Comparison of ENCODE assay signal across 15 mouse cellular contexts in the genomic region with DNA sequence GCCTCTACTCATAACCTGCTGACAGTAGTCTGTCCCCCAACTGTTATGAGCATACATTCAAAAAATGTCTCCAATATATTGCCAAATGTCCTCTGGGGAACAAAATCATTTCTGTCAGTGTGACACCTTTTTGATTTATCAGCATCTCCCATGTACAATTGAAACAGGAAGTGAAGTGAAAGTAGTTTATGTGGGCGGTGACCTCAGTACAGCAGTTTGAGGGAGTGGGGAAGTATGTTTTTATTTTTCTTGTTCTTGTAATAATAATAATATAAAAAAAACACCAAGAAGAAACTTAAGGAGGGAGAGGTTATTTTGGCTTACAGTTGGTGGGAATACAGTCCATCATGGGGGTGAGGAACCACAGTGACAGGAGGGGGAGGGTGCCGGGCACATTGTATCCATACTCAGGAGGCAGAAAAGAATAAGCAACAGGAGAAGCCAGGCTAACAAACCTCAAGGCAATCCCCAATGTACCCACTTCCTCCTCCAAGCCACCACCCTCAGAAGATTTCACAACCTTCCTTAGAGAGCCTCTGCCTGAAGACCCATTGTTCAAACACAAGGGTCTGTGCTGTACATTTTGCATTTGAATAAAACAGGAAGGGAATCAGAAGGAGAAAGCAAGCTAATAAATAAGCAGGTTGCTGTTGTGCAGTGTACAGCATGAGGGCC.
DNase-seq lines count a peak whose midpoint lies in the region; ATAC-seq and TF ChIP-seq lines count a peak whose summit lies in the region.
"Had no signal": no experiment of that assay in that cellular context is flagged by ENCODE, and none has a peak within 500 bp of the region (broad histone marks: within the 10 kb centered on the region; RNA-seq: fewer than 3 reads in every experiment).

No protein-coding gene starts in this region.

- H3K27ac ChIP-seq in liver, adult 2 months (replicated peaks; ENCODE audit: insufficient read depth, low read depth, low read length) = no peak overlapping the region
- no peak overlapping the region for H3K27ac ChIP-seq in liver, embryonic 12.5 days
- H3K27ac ChIP-seq in liver, postnatal 0 days (ENCODE audit: low read depth) = peak overlapping the region; percentile 34; the same call in 1 of the 2 replicates
- H3K27ac ChIP-seq: embryonic facial prominence, embryonic 10.5 days; limb, embryonic 10.5 days had no signal

- H3K9me3 ChIP-seq in liver, embryonic 12.5 days (replicated peaks) = 0 out of 2 replicates have a peak, but pooled peaks cover 6% of the 10 kb centered on the region
- peaks cover 4% of the 10 kb centered on the region for H3K9me3 ChIP-seq in liver, postnatal 0 days (ENCODE audit: low read length)
- H3K9me3 ChIP-seq: limb, embryonic 10.5 days had no signal

- no peak overlapping the region for H3K4me2 ChIP-seq in liver, embryonic 12.5 days
- no peak overlapping the region for H3K4me2 ChIP-seq in liver, postnatal 0 days (ENCODE audit: low read depth, low read length)

- TF ChIP-seq POLR2A in liver, adult 2 months (IDR thresholded peaks at IDR 0.05; ENCODE audit: extremely low read depth, insufficient read depth, low read length) = no peak

- ATAC-seq in liver, embryonic 12.5 days = no peak
- ATAC-seq in liver, postnatal 0 days = peak; percentile 37
- no peak for ATAC-seq in megakaryocyte-erythroid progenitor cell, adult 5-6 weeks (replicated peaks; ENCODE audit: low FRiP score, low TSS enrichment, poor library complexity, severe bottlenecking)
- ATAC-seq: midbrain, embryonic 16.5 days had no signal

- TF ChIP-seq EP300 in liver, postnatal 0 days (IDR thresholded peaks at IDR 0.05; ENCODE audit: low read depth) = no peak

- 90% methylated on average over 2 of the region's 2 CpGs for WGBS in liver, adult 2 months
- WGBS in liver, embryonic 12.5 days (ENCODE audit: insufficient replicate concordance) = 43% methylated on average over 2 of the region's 2 CpGs
- WGBS in liver, postnatal 0 days (ENCODE audit: insufficient replicate concordance) = 55% methylated on average over 2 of the region's 2 CpGs

- H3K9ac ChIP-seq in liver, adult 2 months (ENCODE audit: low read depth, low read length) = no peak overlapping the region
- H3K9ac ChIP-seq in liver, embryonic 12.5 days = no peak overlapping the region
- H3K9ac ChIP-seq in liver, postnatal 0 days (replicated peaks) = no peak overlapping the region

- TF ChIP-seq CTCF in liver, adult 2 months (IDR thresholded peaks at IDR 0.05; ENCODE audit: low read depth, low read length) = no peak
- no peak for TF ChIP-seq CTCF in liver, postnatal 0 days (IDR thresholded peaks at IDR 0.05; ENCODE audit: low read depth)

- H3K79me2 ChIP-seq in liver, adult 2 months (ENCODE audit: control insufficient read depth, insufficient read depth, low read length) = no peaks in the 10 kb centered on the region

- DNase-seq in liver, adult 2 months (ENCODE audit: extremely low read depth, low read depth, low spot score) = peak; percentile 26
- DNase-seq in 416B (ENCODE audit: low read depth) (peak; percentile 92), R1 (ENCODE audit: low read depth, low spot score) (peak; percentile 64)
- DNase-seq in liver, postnatal 0 days = no peak
- no peak for DNase-seq in right cerebral cortex, adult 2 months (ENCODE audit: low spot score in 2 of 2)
- no peak for DNase-seq in right cerebral cortex, postnatal 4 days
- DNase-seq: adrenal gland, postnatal 36 days; cerebellum, adult 11 months; heart, postnatal 14 days; kidney, postnatal 10 days had no signal

- H3K4me1 ChIP-seq in liver, adult 2 months (ENCODE audit: control insufficient read depth, insufficient read depth, low read length) = no peaks in the 10 kb centered on the region
- H3K4me1 ChIP-seq in liver, embryonic 12.5 days = peaks cover 14% of the 10 kb centered on the region
- no peaks in the 10 kb centered on the region for H3K4me1 ChIP-seq in liver, postnatal 0 days (ENCODE audit: insufficient read depth)
- H3K4me1 ChIP-seq: embryonic facial prominence, embryonic 10.5 days; limb, embryonic 10.5 days had no signal

- no peaks in the 10 kb centered on the region for H3K36me3 ChIP-seq in liver, adult 2 months (ENCODE audit: control insufficient read depth, insufficient read depth, low read length)
- no peaks in the 10 kb centered on the region for H3K36me3 ChIP-seq in liver, embryonic 12.5 days
- H3K36me3 ChIP-seq in liver, postnatal 0 days (replicated peaks; ENCODE audit: insufficient read depth, low read length) = no peaks in the 10 kb centered on the region
- H3K36me3 ChIP-seq: embryonic facial prominence, embryonic 10.5 days; limb, embryonic 10.5 days had no signal

- H3K4me3 ChIP-seq in liver, adult 2 months (ENCODE audit: insufficient read depth, low read depth, low read length) = no peak overlapping the region
- no peak overlapping the region for H3K4me3 ChIP-seq in liver, embryonic 12.5 days
- H3K4me3 ChIP-seq in liver, postnatal 0 days (ENCODE audit: low read depth, low read length) = no peak overlapping the region
- H3K4me3 ChIP-seq: embryonic facial prominence, embryonic 10.5 days; limb, embryonic 10.5 days had no signal

- no peaks in the 10 kb centered on the region for H3K27me3 ChIP-seq in liver, adult 2 months (ENCODE audit: control insufficient read depth, insufficient read depth, low read length)
- H3K27me3 ChIP-seq in liver, embryonic 12.5 days (replicated peaks) = no peaks in the 10 kb centered on the region
- no peaks in the 10 kb centered on the region for H3K27me3 ChIP-seq in liver, postnatal 0 days (ENCODE audit: insufficient read depth, low read length)

Comparison
In these comparisons a context has a peak if more than half of its experiments do, and no peak if none do; other contexts are left out.
1. DNase-seq: peak in liver, adult 2 months (single experiment), 416B (single experiment) and R1 (single experiment); none in liver, postnatal 0 days (single experiment), right cerebral cortex, adult 2 months (0 of 2) and right cerebral cortex, postnatal 4 days (single experiment).